Mouse (Mus musculus) heart, adult 2 months (tissue): Measurements from ENCODE around the gene Zdhhc16.

Experiments
- CTCF ChIP-seq: fragments of 200-600 bp; IDR thresholded peaks from 2 replicates; pipeline ENCODE4 v1.8.1; 2022; ENCODE audit warnings: antibody characterized with exemption, mild to moderate bottlenecking, moderate library complexity
- EP300 ChIP-seq: fragments of 200-500 bp; IDR thresholded peaks from 2 replicates; pipeline ENCODE4 v1.6.1; 2011; ENCODE audit warnings: low read depth, low read length, control low read depth; ENCODE audit not compliant: insufficient read depth
- POLR2A ChIP-seq: fragments of 200-500 bp; IDR thresholded peaks from 2 replicates; pipeline ENCODE4 v1.6.1; 2011; ENCODE audit warnings: mild to moderate bottlenecking, low read depth, low read length, control low read depth; ENCODE audit not compliant: insufficient read depth

- TF ChIP-seq POLR2A (no peak), CTCF (peak; percentile 76), EP300 (no peak)
Measured at GRCm38 (mm10) chr19:41898860-41899259, 34.4 kb upstream of the Zdhhc16 start.
